Mouse (Mus musculus) liver (tissue): Measurements from ENCODE around the gene Vmn1r195.
"Not testable (repeated sequence)": the region's sequence is repeated elsewhere in the genome, so short reads cannot be mapped to it uniquely, and the experiment has no call there.

Experiments
- DNase-seq: peaks from one replicate; pipeline ENCODE4 v3.0.0-alpha.2; 2020; ENCODE audit warnings: mixed read lengths

The Vmn1r195 gene

DNA sequence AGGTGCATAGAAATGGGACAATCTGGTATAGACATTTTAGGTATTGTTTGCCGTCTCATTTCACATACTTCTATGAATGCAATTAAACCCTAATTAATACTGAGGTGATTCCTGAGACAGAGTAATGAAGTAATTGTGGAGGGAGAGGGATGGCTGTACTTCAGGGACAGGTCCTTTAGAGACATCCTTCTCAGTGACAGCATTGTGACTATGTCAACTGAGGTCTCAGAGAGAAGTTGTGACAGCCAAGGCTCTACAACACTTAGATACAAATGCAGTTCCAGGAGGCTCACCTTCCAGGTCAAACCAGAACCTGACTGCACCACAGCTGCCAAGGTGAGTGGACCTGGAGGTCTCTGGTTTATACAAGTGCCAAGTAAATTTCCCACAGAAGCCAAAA, at the start of gene Vmn1r195:
Gene Vmn1r195, plus strand, starts transcription at position 301 of the 400 bp plus-strand sequence.
- DNase-seq = not testable (repeated sequence)

DNA sequence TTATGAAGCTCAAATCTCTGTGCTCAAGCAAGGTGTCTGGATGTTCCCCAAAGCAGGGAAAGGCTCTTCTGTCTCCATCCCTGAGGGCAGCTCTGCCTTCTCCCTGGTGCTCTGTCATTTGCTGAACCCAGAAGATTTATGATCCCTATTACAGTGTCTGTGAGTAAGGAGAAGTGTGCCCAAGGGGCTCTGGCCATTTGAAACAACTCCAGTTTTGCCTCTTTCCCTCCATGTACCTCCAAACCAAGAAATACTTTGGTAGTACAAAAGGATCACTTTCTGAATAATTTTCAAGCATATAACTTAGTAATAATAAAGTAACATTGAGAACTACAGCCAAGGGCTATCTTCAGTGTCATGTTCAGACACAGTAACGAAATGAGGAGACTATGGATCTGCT, 47.3 kb upstream of the Vmn1r195 start, which contains the start of gene Vmn1r193:
Gene Vmn1r193, minus strand, starts transcription at position 101 of the 400 bp plus-strand sequence.
- not testable (repeated sequence) for DNase-seq

- no peak for DNase-seq
Observed at GRCm38 (mm10) chr13:22243915-22244314, 26.4 kb upstream of the Vmn1r195 start, which contains the start of gene Vmn1r194. Vmn1r194 (plus strand) TSS chr13:22244215.

DNA sequence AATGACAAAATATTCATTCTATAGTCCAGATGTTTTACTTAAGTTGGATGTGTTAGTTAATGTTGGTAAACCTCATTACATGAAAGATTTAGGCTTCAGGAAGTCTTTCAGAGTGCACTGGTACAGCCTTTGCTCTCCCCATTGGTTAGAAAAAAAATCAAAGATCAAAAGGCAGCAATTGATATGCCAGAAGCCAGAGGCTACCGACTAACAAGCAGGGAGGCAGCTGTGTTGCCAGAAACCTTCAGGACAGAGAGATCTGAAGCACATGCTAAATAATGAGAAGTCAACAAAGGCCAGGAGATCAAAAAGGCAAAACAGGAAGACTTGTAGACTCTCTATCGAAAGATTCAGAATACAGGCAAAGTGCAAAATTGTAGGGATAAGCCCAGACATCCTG, 1.4 kb downstream of the Vmn1r195 start:
- DNase-seq = no peak

- no peak for DNase-seq
Observed at GRCm38 (mm10) chr13:22284578-22284977, 14.3 kb downstream of the Vmn1r195 start.

GRCm38 (mm10) chr13:22289620-22290019, 19.3 kb downstream of the Vmn1r195 start, which contains the start of gene Vmn1r196:
Vmn1r196 (plus strand) TSS chr13:22289920.
- no peak for DNase-seq

- DNase-seq = not testable (repeated sequence)
Observed at GRCm38 (mm10) chr13:22308075-22308474, 37.8 kb downstream of the Vmn1r195 start.

DNA sequence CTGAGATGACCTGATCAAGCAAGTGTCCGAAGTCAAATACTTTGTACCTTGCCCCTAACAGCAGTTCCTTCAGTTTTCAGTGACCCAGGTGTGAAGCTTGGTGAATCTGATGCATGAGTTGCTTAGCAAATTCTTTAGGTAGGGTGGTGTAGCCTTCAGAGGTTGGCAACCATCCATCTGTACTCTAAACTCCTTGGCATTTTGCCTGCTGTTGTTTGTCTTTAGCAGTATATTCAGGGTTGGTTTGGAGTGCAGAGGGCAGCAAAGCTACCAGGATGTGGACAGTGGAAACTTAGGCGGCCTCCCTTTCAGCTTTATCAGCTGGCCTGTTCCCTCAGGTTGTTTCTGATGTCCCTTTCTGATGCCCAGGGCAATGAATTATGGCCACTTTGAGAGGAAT, 45.0 kb downstream of the Vmn1r195 start:
- DNase-seq = no peak

DNA sequence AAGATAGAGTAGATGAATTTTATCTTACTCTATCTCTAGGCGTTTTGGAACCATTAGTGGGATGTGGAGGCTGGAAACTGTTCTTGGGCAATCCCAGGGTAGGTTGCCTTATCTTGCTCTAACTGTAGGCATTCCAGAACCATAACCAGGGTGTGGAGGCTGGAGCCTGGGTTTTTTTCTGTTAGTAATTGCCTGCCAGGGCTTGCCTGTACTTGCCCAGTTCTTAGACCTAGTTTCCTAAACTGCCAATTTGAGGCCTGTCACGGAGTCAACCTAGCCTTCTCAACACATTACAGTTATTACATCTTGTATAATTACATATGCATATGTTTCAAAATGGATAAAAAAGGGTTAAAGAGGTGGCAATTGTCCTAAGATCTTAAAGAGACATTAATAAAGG, 47.0 kb downstream of the Vmn1r195 start:
- DNase-seq = no peak

DNA sequence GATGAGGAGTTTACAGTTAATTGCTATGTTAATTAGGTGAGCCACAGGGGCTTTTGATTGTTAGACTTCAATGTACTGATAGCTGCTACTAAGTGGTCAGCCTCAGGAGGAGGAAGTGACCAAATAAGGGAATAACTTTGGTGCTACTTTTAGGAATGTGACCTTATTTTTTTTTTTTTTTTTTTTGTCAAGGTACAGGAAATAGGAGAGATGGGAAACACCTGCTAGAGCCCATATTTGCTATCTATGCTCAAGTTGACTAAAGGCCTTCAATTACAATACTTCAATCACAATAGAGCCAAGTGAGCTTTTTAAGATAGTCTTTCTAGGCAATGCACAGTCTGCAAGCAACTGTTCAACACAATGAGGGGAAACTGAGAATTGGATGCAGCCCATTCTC, 49.8 kb downstream of the Vmn1r195 start:
- DNase-seq = no peak

GRCm38 (mm10) chr13:22324289-22324688, 54.0 kb downstream of the Vmn1r195 start, which contains the start of gene Vmn1r197:
Vmn1r197 (plus strand) TSS chr13:22324589.
- no peak for DNase-seq
